Mouse (Mus musculus) myocyte (in vitro differentiated cells): ENCODE measurements around the gene Mycbp2.

Experiments used
- E2F4 ChIP-seq: IDR thresholded peaks from one replicate; pipeline ENCODE4 v1.6.1; 2011; ENCODE audit warnings: mild to moderate bottlenecking, control low read depth, moderate library complexity; ENCODE audit not compliant: insufficient read depth
- MYOD1 ChIP-seq, 3 experiments: IDR thresholded peaks; one replicate each; pipeline ENCODE4 v1.6.1; 2011; ENCODE audit warnings: control low read depth in 2 of 3, low read depth in 2 of 3, mild to moderate bottlenecking in 2 of 3, moderate library complexity in 1 of 3; ENCODE audit not compliant: insufficient read length in 2 of 3, control insufficient read depth in 1 of 3
- POLR2A ChIP-seq: IDR thresholded peaks from one replicate; pipeline ENCODE4 v1.6.1; 2011; ENCODE audit warnings: low read depth, mild to moderate bottlenecking, control low read depth, moderate library complexity; ENCODE audit not compliant: insufficient read length
- POLR2AphosphoS2 ChIP-seq: IDR thresholded peaks from one replicate; pipeline ENCODE4 v1.6.1; 2011; ENCODE audit warnings: low read depth, control low read depth; ENCODE audit not compliant: insufficient read length
- REST ChIP-seq: IDR thresholded peaks from one replicate; pipeline ENCODE4 v1.6.1; 2011; ENCODE audit warnings: mild to moderate bottlenecking, control low read depth, moderate library complexity; ENCODE audit not compliant: insufficient read depth, insufficient read length
- TCF12 ChIP-seq: IDR thresholded peaks from one replicate; pipeline ENCODE4 v1.6.1; 2011; ENCODE audit warnings: mild to moderate bottlenecking, control low read depth; ENCODE audit not compliant: poor library complexity, insufficient read depth, severe bottlenecking
- TCF3 ChIP-seq: IDR thresholded peaks from one replicate; pipeline ENCODE4 v1.6.1; 2011; ENCODE audit warnings: low read depth, control low read depth; ENCODE audit not compliant: insufficient read length
- USF1 ChIP-seq: IDR thresholded peaks from one replicate; pipeline ENCODE4 v1.6.1; 2011; ENCODE audit warnings: low read depth, mild to moderate bottlenecking, control low read depth, moderate library complexity

GRCm38 (mm10) chr14:103095826-103096225 lies 250.8 kb downstream of the Mycbp2 start:
- no peak for TF ChIP-seq MYOD1 (IDR thresholded peaks at IDR 0.05; ENCODE audit: control insufficient read depth in 1 of 3, insufficient read length in 2 of 3, low read depth in 2 of 3)
- no peak for TF ChIP-seq POLR2A
- TF ChIP-seq POLR2AphosphoS2, result no peak
- TF ChIP-seq REST, result no peak
- no peak for TF ChIP-seq E2F4
- no peak for TF ChIP-seq TCF12
- TF ChIP-seq USF1, result no peak
- TF ChIP-seq TCF3, result no peak
